Mouse (Mus musculus) forebrain, embryonic 10.5 days (tissue): ENCODE results near the gene Bcar3. TPM values are rescaled to one million over a fixed set of nuclear protein-coding genes. Genes with fewer than 3 reads are reported as not detected.

ENCODE experiments used
- DNase-seq: peaks from one replicate; pipeline ENCODE4 v3.0.0-alpha.2; 2017; ENCODE audit warnings: low spot score; ENCODE audit errors: extremely low spot score
- H3K27ac ChIP-seq: fragments of 300-500 bp; sonication (generic); 2 replicates; pipeline ENCODE4 v1.5.1; 2016; ENCODE audit warnings: mild to moderate bottlenecking
- H3K27me3 ChIP-seq: fragments of 300-500 bp; sonication (generic); 2 replicates; pipeline ENCODE4 v1.6.1; 2016; ENCODE audit warnings: mild to moderate bottlenecking; ENCODE audit not compliant: poor library complexity, severe bottlenecking
- H3K36me3 ChIP-seq: fragments of 300-500 bp; sonication (generic); replicated peaks from 2 replicates; pipeline ENCODE4 v1.6.1; 2016; ENCODE audit warnings: mild to moderate bottlenecking, moderate library complexity
- H3K4me1 ChIP-seq: fragments of 300-500 bp; sonication (generic); 2 replicates; pipeline ENCODE4 v1.6.1; 2016
- H3K4me3 ChIP-seq: fragments of 300-500 bp; sonication (generic); 2 replicates; pipeline ENCODE4 v1.5.1; 2016; ENCODE audit warnings: mild to moderate bottlenecking, moderate library complexity
- H3K9me3 ChIP-seq: fragments of 300-500 bp; sonication (generic); 2 replicates; pipeline ENCODE4 v1.6.1; 2016; ENCODE audit warnings: mild to moderate bottlenecking, moderate library complexity
- WGBS: fragments of 180-500 bp; shearing (Covaris S2); methylation state at CpG from one replicate; pipeline ENCODE4 v1.1.7; 2016; 5-methylcytosine and 5-hydroxymethylcytosine counted together
- polyA plus RNA-seq: library from polyadenylated mRNA; unstranded; fragments of >200 nt; fragmentation: Nextera tagmentation; extraction: Ambion mirVana; gene quantifications from 2 replicates; pipeline ENCODE4 v1.2.1, GENCODE M21; 2016

The Bcar3 gene
- polyA plus RNA-seq, 1 experiment from 2014 or later = 15.7 TPM

DNA sequence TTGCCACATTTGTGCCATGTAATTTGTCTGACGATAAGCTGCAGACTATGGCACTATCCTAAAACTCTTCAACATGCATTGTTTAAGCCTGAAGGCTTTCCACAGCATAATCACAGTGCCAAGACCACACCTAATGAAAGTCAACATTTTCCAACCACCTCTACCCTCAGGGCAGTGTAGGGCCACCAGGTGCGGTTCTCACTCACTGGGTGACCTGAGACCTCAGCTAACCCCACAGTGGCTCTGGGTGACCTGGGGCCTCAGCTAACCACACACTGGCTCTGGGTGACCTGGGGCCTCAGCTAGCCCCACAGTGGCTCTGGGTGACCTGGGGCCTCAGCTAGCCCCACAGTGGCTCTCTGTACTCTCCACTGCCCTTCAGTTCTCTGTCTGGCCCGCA is 30.6 kb downstream of the Bcar3 start:
- WGBS = 82% methylated on average over 3 of the region's 3 CpGs
- Histone ChIP-seq H3K9me3 (no peaks in the 10 kb centered on the region), H3K27ac (no peak overlapping the region), H3K4me1 (peaks cover 13% of the 10 kb centered on the region), H3K4me3 (no peak overlapping the region), H3K36me3 (no peaks in the 10 kb centered on the region), H3K27me3 (no peaks in the 10 kb centered on the region; the same call in 1 of the 2 replicates)
- DNase-seq = no peak

DNA sequence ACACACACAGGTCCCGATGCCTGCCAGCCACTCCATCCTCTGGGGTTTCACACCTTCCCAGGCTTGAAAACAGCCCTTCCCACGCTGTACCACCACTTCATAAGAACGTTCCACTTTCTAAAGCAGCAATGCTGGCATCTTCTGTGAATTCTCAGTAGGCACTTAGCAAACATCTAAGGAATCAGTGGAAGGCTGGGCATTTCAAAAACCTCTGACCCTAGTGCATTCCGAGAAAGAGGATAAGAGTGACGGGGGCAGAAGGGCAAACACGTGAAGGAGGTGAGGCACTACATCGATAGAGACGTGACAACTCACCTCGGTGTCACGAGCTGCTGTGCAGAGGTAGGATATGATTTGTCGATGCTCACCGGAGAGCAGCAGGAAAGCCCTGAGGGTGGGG is 36.5 kb downstream of the Bcar3 start:
- H3K36me3 ChIP-seq = no peaks in the 10 kb centered on the region
- no peak overlapping the region for H3K4me3 ChIP-seq
- DNase-seq = no peak
- H3K27ac ChIP-seq = no peak overlapping the region
- peaks cover 15% of the 10 kb centered on the region for H3K4me1 ChIP-seq
- no peaks in the 10 kb centered on the region for H3K9me3 ChIP-seq
- 89% methylated on average over 12 of the region's 12 CpGs for WGBS
- peaks cover 22% of the 10 kb centered on the region for H3K27me3 ChIP-seq

DNA sequence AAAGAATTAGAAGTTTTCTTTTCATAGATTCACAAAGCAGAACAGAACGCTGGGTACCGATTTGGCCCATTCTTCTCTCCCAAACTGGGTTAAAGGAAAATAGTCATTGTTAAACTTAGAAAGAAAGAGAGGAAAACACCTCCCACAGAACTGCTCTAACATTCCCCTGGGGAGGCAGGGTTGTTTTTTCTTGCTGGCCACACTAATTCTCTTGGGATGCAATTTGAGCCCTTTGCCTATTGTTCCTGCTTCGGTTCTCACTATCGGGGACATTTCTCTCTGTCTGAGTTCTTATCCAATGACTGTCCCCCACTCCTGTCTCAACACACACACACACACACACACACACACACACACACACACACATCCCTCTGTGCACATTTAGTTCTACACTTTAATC is 39.6 kb downstream of the Bcar3 start:
- H3K27me3 ChIP-seq = peaks cover 22% of the 10 kb centered on the region
- no peak overlapping the region for H3K4me3 ChIP-seq
- WGBS = 27% methylated on average over 4 of the region's 4 CpGs
- DNase-seq = no peak
- peaks cover 15% of the 10 kb centered on the region for H3K4me1 ChIP-seq
- peak overlapping the region; percentile 53; the same call in 1 of the 2 replicates for H3K27ac ChIP-seq
- no peaks in the 10 kb centered on the region for H3K9me3 ChIP-seq
- H3K36me3 ChIP-seq = no peaks in the 10 kb centered on the region

DNA sequence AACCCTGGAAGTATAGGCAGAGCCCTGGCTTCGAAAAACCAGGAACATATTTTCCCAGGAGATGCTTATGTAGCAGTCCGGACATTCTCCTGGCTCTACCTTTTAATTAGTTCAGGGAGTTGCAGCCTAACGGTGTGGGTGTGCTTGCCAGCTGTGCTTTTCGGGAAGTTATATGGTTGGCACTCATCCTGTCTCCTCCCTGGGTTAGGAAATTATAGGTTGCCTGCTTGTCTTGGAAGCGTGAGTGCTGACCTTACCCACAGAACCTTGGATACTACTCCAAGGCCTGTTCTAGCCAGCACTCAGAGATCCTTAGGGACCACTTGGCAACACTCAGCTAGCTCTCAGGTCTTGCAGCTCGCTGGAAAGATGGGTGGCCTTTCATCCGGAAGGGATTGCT is 40.0 kb downstream of the Bcar3 start:
- H3K9me3 ChIP-seq = no peaks in the 10 kb centered on the region
- H3K27me3 ChIP-seq = peaks cover 22% of the 10 kb centered on the region
- peaks cover 15% of the 10 kb centered on the region for H3K4me1 ChIP-seq
- no peak overlapping the region for H3K4me3 ChIP-seq
- no peak for DNase-seq
- H3K27ac ChIP-seq = peak overlapping the region; percentile 53
- no peaks in the 10 kb centered on the region for H3K36me3 ChIP-seq
- 54% methylated on average over 7 of the region's 7 CpGs for WGBS

DNA sequence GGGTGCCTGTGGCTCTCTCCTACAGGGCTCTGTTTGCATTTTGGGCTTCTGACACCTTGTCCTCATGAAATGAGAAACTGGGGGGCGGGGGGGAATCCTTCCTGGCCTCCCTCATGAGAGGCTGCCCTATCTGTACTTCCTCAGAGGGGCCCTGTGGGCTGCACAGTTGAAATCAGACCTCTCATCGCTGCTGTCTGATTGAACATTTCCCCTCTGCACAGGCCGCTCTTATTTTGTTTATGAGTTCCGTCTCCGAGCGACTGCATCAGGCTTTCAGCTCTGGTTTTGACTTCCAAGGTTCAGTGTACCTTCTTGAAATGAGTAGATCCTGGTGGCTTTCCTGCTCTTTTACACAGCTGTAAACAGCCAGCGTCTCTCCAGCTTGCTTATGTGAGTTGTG is 40.4 kb downstream of the Bcar3 start:
- 84% methylated on average over 7 of the region's 7 CpGs for WGBS
- Histone ChIP-seq H3K4me3 (no peak overlapping the region), H3K36me3 (no peaks in the 10 kb centered on the region), H3K27ac (peak overlapping the region; percentile 53), H3K27me3 (peaks cover 22% of the 10 kb centered on the region), H3K4me1 (peaks cover 15% of the 10 kb centered on the region), H3K9me3 (no peaks in the 10 kb centered on the region)
- no peak for DNase-seq

DNA sequence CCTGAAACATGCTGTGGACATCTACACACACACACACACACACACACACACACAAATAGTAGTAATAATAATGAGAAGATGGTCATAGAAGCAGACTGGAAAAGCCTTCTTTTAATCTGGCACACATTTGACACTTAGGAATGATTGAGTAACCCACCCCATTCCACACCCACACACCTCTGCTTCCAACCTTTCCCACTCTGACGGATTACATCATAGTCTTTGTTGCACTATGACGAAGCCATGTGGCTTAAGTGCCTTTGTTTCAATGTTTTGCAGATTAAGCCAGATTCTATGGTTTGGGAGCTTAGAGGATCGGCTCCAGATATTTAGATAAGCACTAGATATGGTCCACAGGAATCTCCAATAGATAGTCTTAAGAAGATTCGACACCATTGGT is 42.1 kb downstream of the Bcar3 start:
- Histone ChIP-seq H3K27ac (no peak overlapping the region), H3K4me1 (peaks cover 18% of the 10 kb centered on the region), H3K36me3 (no peaks in the 10 kb centered on the region), H3K27me3 (peaks cover 14% of the 10 kb centered on the region), H3K9me3 (no peaks in the 10 kb centered on the region), H3K4me3 (no peak overlapping the region)
- DNase-seq = no peak
- 91% methylated on average over 4 of the region's 4 CpGs for WGBS

DNA sequence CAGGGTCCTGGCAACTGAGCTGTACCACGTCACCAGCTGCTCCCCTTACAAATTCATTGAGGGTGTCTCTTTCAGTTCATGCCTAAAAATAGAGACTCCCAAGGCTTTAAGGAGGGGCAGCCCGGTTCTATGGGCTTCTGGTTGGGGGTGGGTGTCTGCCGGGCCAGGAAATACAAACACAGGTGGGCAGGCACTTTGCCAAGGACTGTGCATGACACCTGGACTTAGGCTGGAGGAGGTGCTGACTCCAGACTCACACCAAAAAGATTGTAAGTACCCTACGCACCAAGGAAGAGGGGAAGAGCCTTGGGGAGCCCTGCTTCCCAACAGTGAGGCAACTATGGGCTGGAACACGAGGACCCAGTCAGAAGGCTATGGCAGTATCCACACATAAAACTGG is 44.1 kb downstream of the Bcar3 start:
- no peak overlapping the region for H3K4me3 ChIP-seq
- peaks cover 3% of the 10 kb centered on the region; the same call in 1 of the 2 replicates for H3K27me3 ChIP-seq
- no peaks in the 10 kb centered on the region for H3K36me3 ChIP-seq
- H3K27ac ChIP-seq = no peak overlapping the region
- no peak for DNase-seq
- peaks cover 18% of the 10 kb centered on the region for H3K4me1 ChIP-seq
- no peaks in the 10 kb centered on the region for H3K9me3 ChIP-seq
- WGBS = 80% methylated on average over 5 of the region's 5 CpGs

DNA sequence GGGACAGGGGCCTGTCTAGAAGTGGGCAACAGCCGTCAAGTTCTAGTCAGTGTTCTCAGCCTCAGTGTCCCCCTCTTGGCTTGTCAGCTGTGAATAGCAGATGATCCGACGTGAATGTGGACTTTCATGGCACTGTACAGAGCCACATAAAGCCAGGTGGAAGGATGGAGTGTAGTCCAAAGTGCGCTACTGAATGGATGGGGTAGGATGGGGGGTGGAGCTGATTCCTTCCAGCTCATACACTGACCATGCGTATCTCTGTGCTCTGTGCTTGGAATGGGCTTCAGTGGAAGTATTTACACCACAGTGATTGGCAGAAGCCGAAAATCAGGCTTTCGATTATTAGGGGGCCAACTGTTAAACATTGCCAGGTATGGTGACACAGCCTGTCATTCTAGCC is 45.0 kb downstream of the Bcar3 start:
- Histone ChIP-seq H3K27ac (no peak overlapping the region), H3K36me3 (no peaks in the 10 kb centered on the region), H3K4me1 (peaks cover 11% of the 10 kb centered on the region), H3K4me3 (no peak overlapping the region), H3K27me3 (no peaks in the 10 kb centered on the region), H3K9me3 (no peaks in the 10 kb centered on the region)
- WGBS = 96% methylated on average over 7 of the region's 7 CpGs
- DNase-seq = no peak

DNA sequence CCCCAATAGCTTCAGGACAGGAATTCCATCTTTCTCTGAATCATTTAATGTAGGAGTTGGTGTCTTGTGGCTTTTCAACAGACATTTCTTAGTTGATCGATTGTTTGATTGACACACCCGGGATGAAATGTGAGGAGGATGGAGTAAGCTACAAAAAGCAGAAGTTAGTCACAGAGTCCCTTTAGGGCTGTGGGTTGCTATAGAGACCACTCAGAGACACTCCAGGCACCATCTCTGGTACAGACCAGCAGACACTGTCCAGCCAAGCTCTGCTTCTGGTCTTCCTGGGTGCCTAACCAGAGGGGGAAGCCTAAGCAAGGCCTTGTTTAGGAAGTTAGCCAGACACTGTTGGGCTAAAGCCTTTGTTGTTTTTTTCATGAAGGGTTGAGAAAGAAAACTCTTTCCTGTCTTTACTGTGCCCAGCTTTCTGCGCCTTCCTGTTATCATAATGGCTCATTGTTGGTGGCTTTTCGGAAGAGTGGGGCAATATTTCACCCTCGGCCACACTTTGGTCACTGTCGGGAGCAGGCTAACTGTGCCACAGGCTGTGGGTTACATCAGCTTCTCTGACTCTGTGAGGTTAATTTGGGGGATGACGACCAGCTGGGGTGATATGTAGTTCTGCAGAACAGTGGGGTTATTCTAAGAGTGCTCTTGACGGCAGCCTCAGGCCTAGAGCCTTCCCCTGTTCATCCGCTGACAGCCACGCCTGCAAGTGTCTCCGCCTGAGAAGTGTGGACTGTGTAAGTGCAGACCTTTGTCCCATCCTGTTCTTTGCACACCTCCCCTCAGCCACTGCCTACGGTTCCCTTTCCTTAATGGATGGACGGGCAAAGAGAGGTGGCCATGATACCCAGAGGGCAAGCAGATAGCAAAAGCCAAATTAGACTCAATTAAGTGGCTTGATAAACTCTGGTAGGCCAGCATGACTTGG is 46.5 kb downstream of the Bcar3 start:
- no peaks in the 10 kb centered on the region for H3K36me3 ChIP-seq

DNA sequence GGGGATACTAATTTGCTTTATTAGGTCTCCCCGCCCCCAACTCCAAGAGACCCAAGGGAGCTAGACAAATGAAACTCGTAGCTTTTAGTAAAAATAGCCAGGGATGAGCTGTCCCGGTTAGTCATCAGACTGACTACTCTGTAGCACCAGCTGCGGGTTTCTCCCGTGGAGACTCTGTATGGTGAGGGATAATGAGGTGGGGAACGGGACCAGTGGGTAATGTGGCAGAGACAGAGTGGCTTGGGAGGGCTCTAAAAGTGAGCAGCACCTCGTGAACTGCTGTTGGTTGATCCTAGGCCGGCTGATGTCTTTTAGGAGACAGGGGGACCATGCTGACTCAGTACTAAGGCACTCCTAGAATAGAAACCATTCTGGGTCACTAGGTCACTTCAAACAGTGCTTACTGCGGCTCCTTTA is 49.5 kb downstream of the Bcar3 start:
- Histone ChIP-seq H3K4me1 (0 out of 2 replicates have a peak, but pooled peaks cover 5% of the 10 kb centered on the region), H3K27me3 (no peaks in the 10 kb centered on the region), H3K27ac (no peak overlapping the region), H3K9me3 (no peaks in the 10 kb centered on the region), H3K36me3 (no peaks in the 10 kb centered on the region), H3K4me3 (no peak overlapping the region)
- DNase-seq = no peak
- 75% methylated on average over 9 of the region's 9 CpGs for WGBS

More for the DNA sequence above, 46.5 kb downstream of the Bcar3 start:
- no peak overlapping the region for H3K4me3 ChIP-seq
- DNase-seq = no peak
- no peaks in the 10 kb centered on the region for H3K27me3 ChIP-seq
- H3K9me3 ChIP-seq = no peaks in the 10 kb centered on the region
- H3K4me1 ChIP-seq = 0 out of 2 replicates have a peak, but pooled peaks cover 5% of the 10 kb centered on the region
- WGBS = 78% methylated on average over 13 of the region's 13 CpGs
- H3K27ac ChIP-seq = no peak overlapping the region

DNA sequence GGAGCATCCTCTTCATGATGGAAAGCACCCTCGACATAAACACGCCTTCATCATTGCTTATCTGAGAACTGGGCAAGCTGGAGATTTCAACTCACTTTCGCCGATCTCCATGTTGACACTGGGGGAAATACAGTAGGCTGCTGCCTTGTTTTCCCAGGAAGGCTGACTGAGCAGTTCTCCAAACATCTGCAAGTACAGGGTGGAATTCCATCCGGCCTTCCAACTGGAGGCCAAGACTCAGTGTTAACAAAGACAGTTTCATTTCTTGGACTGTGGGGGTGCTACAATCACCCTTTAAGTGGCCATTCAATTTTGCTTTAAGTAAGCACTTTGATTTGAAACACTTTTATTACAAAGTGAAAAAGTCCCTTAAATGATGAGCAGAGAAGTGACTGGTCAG is 50.4 kb downstream of the Bcar3 start:
- WGBS = 91% methylated on average over 5 of the region's 5 CpGs
- 0 out of 2 replicates have a peak, but pooled peaks cover 5% of the 10 kb centered on the region for H3K4me1 ChIP-seq
- H3K27ac ChIP-seq = no peak overlapping the region
- no peak for DNase-seq
- no peak overlapping the region for H3K4me3 ChIP-seq
- no peaks in the 10 kb centered on the region for H3K27me3 ChIP-seq
- no peaks in the 10 kb centered on the region for H3K9me3 ChIP-seq
- no peaks in the 10 kb centered on the region for H3K36me3 ChIP-seq

DNA sequence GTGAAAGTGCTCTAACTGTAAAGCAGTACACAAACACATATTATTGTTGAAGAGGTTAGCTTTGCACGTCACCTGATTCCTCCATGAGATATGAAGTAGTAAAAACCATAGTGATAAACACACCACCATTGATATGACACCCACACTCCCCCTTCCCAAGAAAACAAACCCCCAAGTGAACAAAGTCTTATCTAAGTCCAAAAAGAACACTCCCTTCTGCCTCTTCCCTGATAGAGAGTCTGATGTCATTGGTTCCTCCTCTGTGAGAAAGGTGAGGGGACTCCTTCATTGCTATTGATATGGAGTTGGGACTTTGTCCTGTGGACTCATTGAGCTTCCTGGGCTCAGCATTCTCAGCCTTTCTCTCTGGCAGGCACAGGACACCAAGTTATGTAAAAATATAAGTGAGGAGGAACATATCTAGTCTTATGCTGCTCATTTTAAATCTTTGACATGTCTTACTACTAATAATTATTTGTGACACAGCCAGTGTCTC is 52.1 kb downstream of the Bcar3 start:
- Histone ChIP-seq H3K36me3 (no peaks in the 10 kb centered on the region), H3K27ac (no peak overlapping the region), H3K4me3 (no peak overlapping the region), H3K4me1 (0 out of 2 replicates have a peak, but pooled peaks cover 2% of the 10 kb centered on the region), H3K27me3 (no peaks in the 10 kb centered on the region), H3K9me3 (no peaks in the 10 kb centered on the region)
- WGBS = 88% methylated on average over 1 of the region's 1 CpGs
- DNase-seq = no peak

DNA sequence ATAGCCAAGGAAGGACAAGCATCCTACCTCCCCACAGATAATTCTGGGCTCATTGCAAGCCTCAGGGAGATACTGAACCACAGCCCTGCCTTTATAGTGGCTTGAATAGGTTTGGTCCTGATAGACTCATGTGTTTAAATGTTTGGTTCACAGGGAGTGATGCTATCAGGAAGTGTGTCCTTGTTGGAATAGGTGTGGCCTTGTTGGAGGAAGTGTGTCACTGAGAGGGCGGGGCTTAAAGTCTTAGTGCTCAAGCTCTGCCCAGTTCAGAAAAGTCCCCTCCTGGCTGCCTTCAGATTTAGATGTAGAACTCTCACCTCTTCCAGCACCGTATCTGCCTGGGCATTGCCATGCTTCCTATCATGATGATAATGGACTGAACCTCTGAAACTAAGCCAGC is 52.7 kb downstream of the Bcar3 start:
- WGBS = 90% methylated on average over 2 of the region's 2 CpGs
- H3K27me3 ChIP-seq = no peaks in the 10 kb centered on the region
- 0 out of 2 replicates have a peak, but pooled peaks cover 2% of the 10 kb centered on the region for H3K4me1 ChIP-seq
- H3K36me3 ChIP-seq = no peaks in the 10 kb centered on the region
- no peak overlapping the region for H3K4me3 ChIP-seq
- no peak overlapping the region for H3K27ac ChIP-seq
- no peak for DNase-seq
- no peaks in the 10 kb centered on the region for H3K9me3 ChIP-seq
